Mouse (Mus musculus) layer of hippocampus, adult 2 months (tissue): ENCODE measurements around the gene Jakmip3. TPM values are rescaled to one million over a fixed set of nuclear protein-coding genes. Genes with fewer than 3 reads are reported as not detected.
A peak's percentile ranks its signal among the peaks of the same experiment; 100 is the strongest.

Experiments used
- DNase-seq, 2 experiments: peaks; one replicate each; pipeline ENCODE4 v3.0.0; 2022; ENCODE audit warnings: low spot score in 2 of 2
- H3K27ac ChIP-seq: fragments of 200-600 bp; 2 replicates; pipeline ENCODE4 v1.8.1; 2022
- H3K4me3 ChIP-seq: fragments of 200-600 bp; 2 replicates; pipeline ENCODE4 v1.8.1; 2022; ENCODE audit warnings: mild to moderate bottlenecking
- CTCF ChIP-seq: fragments of 200-600 bp; conservative IDR thresholded peaks from 2 replicates; pipeline ENCODE4 v1.8.1; 2022; ENCODE audit warnings: antibody characterized with exemption, mild to moderate bottlenecking, moderate library complexity
- long read RNA-seq, 2 experiments: library from polyadenylated mRNA; stranded (forward); transcript quantifications; one replicate each; pipeline ENCODE4 v2.0.0; 2021; ENCODE audit warnings: borderline mapping rate in 2 of 2
- total RNA-seq, 2 experiments: library from RNA; stranded (reverse); gene quantifications; 2 replicates each; pipeline ENCODE4 v1.2.3; 2021

Jakmip3 gene
- 10 to 100 TPM; 51.0 to 58.1 TPM for total RNA-seq
- long read RNA-seq, experiment 1, partial matches to known transcripts: 0 of 1 reads
- long read RNA-seq, experiment 1, other reads (novel, unspliced or antisense): 1 of 1 reads
- long read RNA-seq, experiment 2, partial matches to known transcripts: 1 of 1 reads
- long read RNA-seq, experiment 2, other reads (novel, unspliced or antisense): 0 of 1 reads

DNA sequence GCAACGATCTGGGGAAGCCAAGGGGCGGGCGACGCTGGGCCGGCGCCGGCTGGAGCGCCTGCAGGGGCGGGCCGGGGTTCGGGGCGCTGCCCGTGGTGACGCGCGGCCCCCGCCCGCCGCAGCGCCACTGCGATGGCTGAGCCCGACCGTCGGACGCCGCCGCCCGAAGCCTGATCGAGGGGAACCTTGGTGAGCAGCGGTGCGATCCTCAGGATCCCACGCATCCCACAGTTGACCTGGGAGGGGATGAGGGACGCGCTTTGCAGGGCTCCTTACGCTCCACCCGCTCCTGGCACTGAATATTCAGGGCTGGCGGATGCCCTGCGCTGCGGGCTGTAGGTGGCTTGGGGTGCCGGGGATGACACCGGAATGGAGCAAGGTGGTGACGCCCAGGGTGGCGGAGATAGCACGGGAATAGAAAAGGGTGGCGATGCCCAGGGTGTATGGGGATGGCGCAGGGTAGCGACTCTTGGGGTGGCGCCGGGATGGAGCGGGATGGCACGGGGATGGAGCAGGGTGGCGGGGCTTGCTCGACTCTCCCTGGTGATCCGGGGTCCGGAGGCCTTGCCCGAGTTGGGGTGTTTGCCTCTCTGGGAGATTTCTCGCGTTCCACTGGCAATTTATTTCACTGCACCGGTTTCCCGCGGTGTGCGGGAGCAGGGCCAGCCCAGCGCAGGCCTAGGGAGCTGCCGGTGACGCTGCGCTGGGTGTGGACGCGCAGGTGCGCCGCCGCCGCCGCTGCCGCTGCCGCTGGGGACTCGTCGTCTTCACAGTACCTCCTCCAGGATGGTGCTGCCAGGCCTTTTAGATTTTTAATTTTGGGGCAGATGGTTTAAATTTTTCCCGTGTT, at the start of gene Jakmip3:
Jakmip3 (plus strand) TSS at position 119 of the 850 bp plus-strand sequence.
- peak within 1 kb of the TSS; percentile 98 for H3K27ac ChIP-seq
- peak within 1 kb of the TSS; percentile 76 for H3K4me3 ChIP-seq
- no peak for TF ChIP-seq CTCF
- peak; percentile 39 to 49 for DNase-seq

DNA sequence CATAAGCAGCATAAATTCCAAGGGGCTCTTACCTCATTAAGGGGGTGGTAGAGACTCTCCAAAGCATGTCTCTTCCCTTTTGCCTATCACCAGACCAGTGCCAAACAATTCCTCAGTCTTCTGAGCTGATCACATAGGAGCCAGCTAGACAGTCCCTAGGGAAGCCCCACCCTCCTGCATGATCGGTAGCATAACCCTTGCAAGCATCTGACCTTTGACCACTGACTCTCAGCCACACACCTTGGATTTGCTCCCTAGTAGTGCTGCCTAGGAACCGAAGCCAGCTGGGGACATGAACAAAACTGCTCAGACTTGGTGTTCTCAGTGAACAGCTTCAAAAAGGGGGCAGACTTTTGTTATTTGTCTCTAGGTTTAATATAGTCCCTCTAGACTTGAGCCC, 42.4 kb upstream of the Jakmip3 start:
- TF ChIP-seq CTCF: no peak
- DNase-seq: no peak
- H3K4me3 ChIP-seq: no peak overlapping the region
- H3K27ac ChIP-seq: no peak overlapping the region

DNA sequence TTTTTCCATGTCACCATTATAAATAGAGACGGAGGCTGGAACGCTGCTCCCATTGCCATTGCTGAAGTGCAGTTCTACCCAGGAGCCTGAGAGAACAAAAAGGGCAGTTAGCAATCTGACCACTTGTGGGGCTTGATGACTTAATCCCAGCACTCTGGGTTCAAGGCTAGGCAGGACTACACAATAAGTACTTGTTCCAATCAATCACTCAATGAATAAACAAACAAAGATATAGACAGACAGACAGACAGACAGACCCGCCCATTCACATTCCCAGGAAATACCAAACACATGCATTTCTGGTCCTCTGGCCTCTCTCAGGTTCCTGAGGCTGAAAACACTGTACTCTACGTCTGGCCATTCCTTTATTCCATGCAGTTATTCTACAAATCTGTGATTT, 41.8 kb upstream of the Jakmip3 start:
- no peak for DNase-seq
- no peak for TF ChIP-seq CTCF
- Histone ChIP-seq H3K27ac (no peak overlapping the region), H3K4me3 (no peak overlapping the region)

DNA sequence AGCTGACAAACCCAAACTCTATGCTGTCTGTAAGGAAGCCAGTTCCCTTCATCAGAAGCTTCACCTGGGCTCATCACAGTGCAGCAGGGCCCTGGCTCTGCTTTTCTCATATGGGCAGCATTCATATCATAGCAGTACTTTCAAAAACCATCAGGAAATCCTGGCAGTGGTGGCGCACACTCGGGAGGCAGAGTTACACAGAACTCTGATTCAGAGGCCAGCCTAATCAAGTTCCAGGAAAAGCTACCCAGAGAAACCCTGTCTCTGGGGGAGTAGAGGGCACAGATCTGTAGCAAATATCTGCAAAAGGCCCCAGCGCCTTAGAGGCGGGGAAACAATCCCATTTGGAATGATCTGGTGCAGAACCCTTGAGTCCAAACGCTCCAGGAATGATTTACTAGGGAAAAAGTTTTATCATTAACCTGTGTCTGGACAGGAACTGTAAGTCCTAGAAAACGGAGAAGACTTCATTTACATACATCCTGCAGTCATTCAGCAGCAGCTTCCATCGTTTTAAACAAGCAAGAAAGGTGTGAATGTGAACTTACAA, 36.6 kb upstream of the Jakmip3 start:
- Histone ChIP-seq H3K27ac (no peak overlapping the region), H3K4me3 (no peak overlapping the region)
- no peak; the same call in 1 of the 2 replicates for TF ChIP-seq CTCF
- DNase-seq: no peak

DNA sequence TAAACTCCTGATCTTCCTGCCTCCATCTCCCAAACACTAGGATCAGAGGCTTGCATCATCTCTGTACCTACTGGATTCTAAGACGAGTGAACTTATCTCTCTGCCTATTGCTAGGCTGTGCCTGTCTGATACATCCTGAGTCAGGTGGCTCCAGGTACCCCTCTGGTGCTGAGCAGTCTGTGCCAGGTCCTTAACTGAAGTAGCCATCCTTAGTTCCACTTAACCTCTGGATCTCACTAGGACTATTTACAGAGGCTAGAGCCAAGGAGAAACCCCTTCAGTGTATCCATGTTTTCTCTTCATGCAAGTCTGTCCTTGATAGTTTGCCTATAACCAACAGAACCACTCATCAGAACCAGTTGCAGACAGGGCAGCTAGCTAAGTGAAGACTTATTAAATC, 34.1 kb upstream of the Jakmip3 start:
- no peak for DNase-seq
- Histone ChIP-seq H3K27ac (peak overlapping the region; percentile 58), H3K4me3 (peak overlapping the region; percentile 44)
- TF ChIP-seq CTCF: no peak

DNA sequence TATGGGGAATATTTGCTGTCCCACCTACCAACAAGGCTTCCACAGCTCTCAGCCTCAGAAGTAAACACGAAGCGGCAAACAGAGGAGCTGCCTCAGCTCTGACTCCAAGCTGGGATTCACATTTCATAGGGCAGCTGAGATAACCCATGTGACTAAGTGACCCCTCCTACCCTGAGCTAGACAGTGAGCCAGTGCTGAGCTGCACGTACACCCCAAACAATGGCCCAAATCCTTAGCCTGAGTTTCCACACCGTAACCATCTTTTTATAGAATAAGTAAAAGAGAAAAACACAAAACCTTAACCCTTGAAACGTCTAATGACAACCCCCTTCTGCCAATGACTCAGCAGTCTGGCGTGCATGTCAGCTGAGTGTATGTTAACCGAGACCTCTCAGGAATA, 33.5 kb upstream of the Jakmip3 start:
- no peak for TF ChIP-seq CTCF
- peak overlapping the region; percentile 58 for H3K27ac ChIP-seq
- peak overlapping the region; percentile 44 for H3K4me3 ChIP-seq
- DNase-seq: peak in 1 of 2 experiments; percentile 40

DNA sequence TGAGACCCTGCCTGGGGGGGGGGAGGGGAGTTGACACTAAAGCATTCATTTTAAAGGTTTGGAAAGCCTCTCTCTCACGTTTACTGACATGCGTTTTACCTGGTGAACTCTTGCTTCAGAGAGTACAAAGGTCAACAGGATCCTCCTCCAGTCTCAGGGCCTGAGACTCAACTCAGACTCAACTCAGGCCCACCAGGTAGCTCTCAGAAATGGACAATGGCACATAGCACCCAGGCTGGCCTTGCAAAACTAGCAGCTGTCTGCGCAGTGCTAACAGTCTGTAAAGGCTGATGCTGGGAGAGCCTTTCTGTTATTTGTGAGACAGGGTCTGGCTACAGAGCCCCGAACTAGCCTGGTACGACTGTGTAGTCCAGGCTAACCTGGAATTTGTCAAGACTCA, 32.6 kb upstream of the Jakmip3 start:
- no peak for DNase-seq
- TF ChIP-seq CTCF: no peak
- peak overlapping the region; percentile 93 for H3K4me3 ChIP-seq
- H3K27ac ChIP-seq: peak overlapping the region; percentile 96; the same call in 1 of the 2 replicates

DNA sequence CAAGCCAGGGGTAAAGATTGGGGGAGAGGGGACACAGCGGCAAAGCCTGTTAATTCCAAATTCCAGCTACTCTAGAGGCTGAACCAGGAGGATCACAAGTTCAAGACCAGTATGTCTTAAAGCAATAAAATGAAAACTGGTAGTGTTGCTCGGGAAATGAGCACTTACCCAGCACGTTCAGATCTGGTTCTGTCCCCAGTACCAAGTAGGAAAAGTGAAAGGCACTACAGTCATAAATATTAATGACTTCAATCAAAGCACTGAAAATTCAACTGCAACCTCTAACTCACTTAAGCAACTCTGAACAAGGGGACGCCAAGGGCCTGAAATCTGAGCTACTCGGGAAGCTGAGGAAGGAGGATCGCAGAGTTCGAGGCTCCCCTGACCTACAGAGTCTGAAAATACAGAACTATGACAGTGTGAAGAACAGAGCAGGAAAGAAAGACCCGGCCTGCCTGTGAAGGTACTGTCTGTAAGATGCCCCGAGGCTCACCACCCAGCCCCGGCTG, 31.7 kb upstream of the Jakmip3 start:
- Histone ChIP-seq H3K4me3 (peak overlapping the region; percentile 93), H3K27ac (peak overlapping the region; percentile 96)

DNA sequence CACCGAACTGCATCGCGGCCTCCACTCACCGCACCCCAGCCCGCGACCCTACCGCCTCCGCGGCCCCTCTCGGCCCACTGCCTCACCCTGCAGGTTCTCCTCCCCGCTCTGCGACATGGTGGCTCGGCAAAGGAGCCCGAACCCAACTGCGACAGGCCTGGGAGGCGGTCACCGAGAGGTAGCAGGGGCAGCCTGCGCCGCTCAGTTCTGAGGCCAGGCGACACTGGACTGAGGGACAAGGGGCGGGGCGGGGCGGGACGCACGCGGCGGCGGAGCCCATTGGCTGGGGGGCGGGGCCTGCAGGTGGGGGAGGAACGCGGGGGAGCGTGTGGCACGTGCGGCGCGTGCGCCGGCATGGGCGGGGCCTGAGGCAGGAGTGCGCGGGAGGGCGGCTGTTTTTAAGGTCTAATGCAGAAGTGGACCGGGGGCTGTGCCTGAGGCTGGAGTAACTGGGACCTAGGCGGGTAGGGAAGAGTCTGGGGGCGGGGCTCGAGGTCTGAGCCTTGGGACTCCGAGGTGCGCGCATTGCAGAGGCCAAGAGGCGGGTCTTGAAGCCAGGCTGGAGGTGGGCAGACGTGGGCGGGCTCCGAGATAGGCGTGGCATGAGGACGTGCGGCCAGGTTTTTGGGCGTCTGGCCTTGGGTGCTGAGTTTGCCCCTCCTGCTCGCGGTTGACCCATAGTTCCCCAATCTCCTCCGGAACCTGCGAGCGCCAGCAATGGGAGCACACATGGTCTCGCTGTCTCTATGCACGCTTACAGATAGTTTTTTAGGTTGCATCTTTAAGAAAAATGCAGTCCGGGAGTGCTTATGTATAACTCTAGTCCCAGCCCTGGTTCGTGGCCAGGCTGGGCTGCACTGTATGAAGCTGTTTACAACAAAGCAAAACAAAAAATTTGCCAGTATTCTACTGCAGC, 31.0 kb upstream of the Jakmip3 start, which contains the start of gene Bnip3:
Bnip3 (minus strand) TSS at position 243 of the 916 bp plus-strand sequence.
- peak; percentile 70 to 82 for DNase-seq
- H3K27ac ChIP-seq: peak within 1 kb of the TSS; percentile 96
- H3K4me3 ChIP-seq: peak within 1 kb of the TSS; percentile 93
- no peak for TF ChIP-seq CTCF

More for the DNA sequence above, 31.7 kb upstream of the Jakmip3 start:
- no peak for TF ChIP-seq CTCF
- no peak for DNase-seq

DNA sequence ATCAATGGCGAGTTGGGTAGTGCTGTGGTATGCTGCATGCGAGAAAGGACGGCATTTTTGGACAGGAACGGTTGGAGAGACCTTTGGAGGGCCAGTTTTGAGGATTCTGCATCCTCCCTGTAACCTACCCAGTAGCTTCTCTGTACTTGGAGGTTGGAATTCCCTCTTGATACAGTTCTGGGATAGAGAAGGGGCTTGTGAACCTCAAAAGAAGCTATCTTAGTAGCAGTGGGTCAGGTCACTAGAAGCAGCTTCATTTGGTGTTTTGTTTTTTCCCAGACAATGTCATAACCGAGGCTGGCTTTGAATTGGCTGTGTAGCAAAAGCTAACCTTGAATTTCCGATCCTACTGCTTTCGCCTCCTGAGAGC, 30.4 kb upstream of the Jakmip3 start:
- DNase-seq: no peak
- TF ChIP-seq CTCF: no peak
- Histone ChIP-seq H3K4me3 (peak overlapping the region; percentile 93), H3K27ac (peak overlapping the region; percentile 96)

DNA sequence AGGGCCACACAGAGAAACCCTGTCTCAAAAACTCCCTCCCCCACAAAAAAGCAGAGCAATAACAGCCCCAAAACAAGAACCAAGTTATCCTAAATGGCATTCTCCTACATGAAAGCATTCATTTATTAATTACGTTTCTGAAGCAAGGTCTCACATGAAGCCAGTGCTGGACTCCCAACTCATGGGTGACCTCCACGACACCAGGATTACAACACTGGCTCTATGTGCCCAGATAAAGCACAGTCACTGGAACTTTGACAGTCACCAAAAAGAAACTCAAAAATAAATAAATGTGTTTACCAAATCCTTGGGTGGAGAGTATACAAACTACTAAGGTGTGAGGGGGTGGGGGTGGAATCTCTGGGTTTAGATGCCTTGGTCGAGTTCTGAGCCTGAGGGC, 26.9 kb upstream of the Jakmip3 start:
- DNase-seq: no peak
- H3K27ac ChIP-seq: no peak overlapping the region
- H3K4me3 ChIP-seq: no peak overlapping the region
- TF ChIP-seq CTCF: no peak
